Mouse (Mus musculus) gastrocnemius, adult 18-20 months (tissue): ENCODE data around the gene Ltbp2. TPM values are rescaled to one million over a fixed set of nuclear protein-coding genes. Genes with fewer than 3 reads are reported as not detected.

ENCODE experiments used
- DNase-seq: peaks from one replicate; pipeline ENCODE4 v3.0.0; 2021; ENCODE audit warnings: low spot score
- total RNA-seq, 2 experiments: library from RNA; stranded (reverse); gene quantifications; 2 replicates each; pipeline ENCODE4 v1.2.3; 2021

The Ltbp2 gene
- total RNA-seq, 2 experiments from 2014 or later = 2.6 to 3.1 TPM

- no peak for DNase-seq
Observed at GRCm38 (mm10) chr12:84807351-84807750, 69.0 kb downstream of the Ltbp2 start.

- no peak for DNase-seq
Observed at GRCm38 (mm10) chr12:84806726-84807125, 69.6 kb downstream of the Ltbp2 start.

- DNase-seq = no peak
Observed at GRCm38 (mm10) chr12:84806010-84806409, 70.3 kb downstream of the Ltbp2 start.

GRCm38 (mm10) chr12:84805228-84805842 lies 71.0 kb downstream of the Ltbp2 start:
- no peak for DNase-seq

GRCm38 (mm10) chr12:84802625-84803024 lies 73.7 kb downstream of the Ltbp2 start:
- no peak for DNase-seq

- no peak for DNase-seq
Observed at GRCm38 (mm10) chr12:84801532-84802110, 74.7 kb downstream of the Ltbp2 start.

- peak; percentile 9 for DNase-seq
Observed at GRCm38 (mm10) chr12:84800419-84800818, 75.9 kb downstream of the Ltbp2 start.

- DNase-seq = no peak
Observed at GRCm38 (mm10) chr12:84799086-84799485, 77.2 kb downstream of the Ltbp2 start.

GRCm38 (mm10) chr12:84794647-84795046 lies 81.7 kb downstream of the Ltbp2 start:
- no peak for DNase-seq

- DNase-seq = no peak
Observed at GRCm38 (mm10) chr12:84792629-84793028, 83.7 kb downstream of the Ltbp2 start.

- DNase-seq = no peak
Observed at GRCm38 (mm10) chr12:84790853-84791252, 85.5 kb downstream of the Ltbp2 start.

- no peak for DNase-seq
Observed at GRCm38 (mm10) chr12:84786091-84786490, 90.2 kb downstream of the Ltbp2 start.

GRCm38 (mm10) chr12:84784604-84785381 lies 91.5 kb downstream of the Ltbp2 start:
- DNase-seq = peak; percentile 86

GRCm38 (mm10) chr12:84776229-84776628 lies 100.1 kb downstream of the Ltbp2 start:
- no peak for DNase-seq

GRCm38 (mm10) chr12:84774376-84774775 lies 102.0 kb downstream of the Ltbp2 start:
- DNase-seq = no peak

GRCm38 (mm10) chr12:84773476-84773875 lies 102.9 kb downstream of the Ltbp2 start:
- DNase-seq = no peak

GRCm38 (mm10) chr12:84772726-84773441 lies 103.4 kb downstream of the Ltbp2 start, which contains the start of the genes Npc2 and Isca2:
Npc2 (minus strand) TSS chr12:84773152.
Isca2 (plus strand) TSS chr12:84773251.
- peak; percentile 98 for DNase-seq

- DNase-seq = no peak
Observed at GRCm38 (mm10) chr12:84771981-84772520, 104.3 kb downstream of the Ltbp2 start.

GRCm38 (mm10) chr12:84769624-84770023 lies 106.7 kb downstream of the Ltbp2 start:
- no peak for DNase-seq

- DNase-seq = no peak
Observed at GRCm38 (mm10) chr12:84767510-84767909, 108.8 kb downstream of the Ltbp2 start.

- no peak for DNase-seq
Observed at GRCm38 (mm10) chr12:84766113-84766735, 110.1 kb downstream of the Ltbp2 start.
